Mouse (Mus musculus) thymus, postnatal 14 days (tissue): Measurements from ENCODE around the gene Ptpru.
"Not testable (repeated sequence)": the region's sequence is repeated elsewhere in the genome, so short reads cannot be mapped to it uniquely, and the experiment has no call there.

Experiments used
- DNase-seq: peaks from one replicate; pipeline ENCODE4 v3.0.0; 2021

Gene Ptpru

DNA sequence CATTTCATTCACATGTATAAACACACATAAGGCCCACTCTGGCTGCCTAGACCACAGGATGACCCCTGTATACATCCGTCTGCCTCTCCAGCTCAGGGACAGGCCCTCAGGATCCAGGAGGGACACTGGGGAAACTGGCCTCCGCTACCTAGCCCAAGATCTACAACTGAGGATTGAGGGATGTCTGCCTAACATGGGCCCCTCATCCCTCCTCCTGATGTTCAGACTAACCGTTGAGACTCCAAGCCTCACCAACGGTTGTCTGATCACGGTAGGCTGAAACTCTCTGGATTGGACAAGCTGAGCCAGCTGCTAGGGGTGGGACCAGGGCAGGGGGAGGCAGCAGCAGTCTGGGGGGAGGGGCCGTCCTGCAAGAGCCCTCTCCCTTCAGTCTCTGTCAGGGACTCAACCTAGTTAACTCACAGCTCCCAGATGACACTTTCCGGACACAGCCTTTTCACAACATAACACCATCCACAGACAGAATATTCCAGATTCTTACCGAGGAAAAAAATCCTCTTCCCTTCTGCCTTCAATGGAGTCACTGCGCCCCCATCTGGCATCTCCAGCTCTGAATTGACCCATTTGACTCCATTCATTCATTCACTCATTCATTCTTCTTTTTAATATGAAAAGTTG lies 4.0 kb downstream of the Ptpru start:
- no peak for DNase-seq

DNA sequence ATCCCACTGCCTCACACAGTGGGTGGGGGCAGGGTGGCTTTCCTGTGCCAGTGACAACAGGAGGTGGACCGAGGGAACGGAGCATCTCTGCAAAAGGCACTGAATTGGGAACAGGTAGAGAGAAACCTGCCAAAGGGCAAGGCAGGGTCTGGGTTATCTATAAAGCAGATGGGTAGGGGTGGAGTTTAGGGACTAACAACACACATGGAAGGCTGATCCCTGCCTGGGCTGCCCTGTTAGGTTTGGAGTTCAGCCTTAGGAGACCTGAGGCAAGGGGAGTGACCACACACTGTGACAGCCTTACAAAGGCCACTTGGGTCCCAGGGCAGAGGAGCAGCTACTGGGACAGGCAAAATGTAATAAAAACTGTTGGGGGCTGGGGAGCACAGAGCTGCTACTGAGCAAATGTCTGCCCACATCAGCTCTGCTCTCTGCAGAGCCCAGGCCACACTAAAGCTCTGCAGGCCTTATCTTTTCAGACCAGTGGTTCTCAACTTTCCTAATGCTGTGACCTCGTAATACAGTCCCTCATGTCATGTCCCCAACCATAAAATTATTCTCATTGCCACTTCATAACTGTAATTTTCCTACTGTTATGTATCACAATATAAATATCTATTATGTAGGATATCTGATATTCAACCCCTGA lies 5.2 kb downstream of the Ptpru start:
- DNase-seq: no peak

DNA sequence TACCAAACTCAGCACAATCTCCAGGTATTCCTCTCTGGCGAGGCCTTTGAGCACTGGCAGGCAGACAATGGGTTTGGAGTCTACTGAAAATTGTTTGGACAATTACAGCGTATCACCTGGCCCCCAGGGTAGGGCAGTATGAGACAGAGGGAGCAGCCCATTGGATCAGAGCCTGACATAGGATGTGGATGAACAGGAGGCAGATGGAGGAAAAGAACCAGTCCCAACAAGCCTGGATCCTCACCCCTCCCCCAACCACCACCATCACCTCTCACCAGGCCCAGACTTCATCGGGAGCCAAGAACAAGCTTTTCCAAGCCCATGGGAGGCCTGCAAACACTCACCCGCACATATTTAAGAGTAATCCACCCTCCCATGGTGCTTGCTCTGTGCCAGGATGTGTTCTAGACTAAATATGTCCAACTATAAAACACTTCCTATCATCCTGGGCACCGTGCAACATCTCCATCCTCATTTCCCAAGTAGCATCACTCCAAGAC lies 6.5 kb downstream of the Ptpru start:
- DNase-seq: no peak

DNA sequence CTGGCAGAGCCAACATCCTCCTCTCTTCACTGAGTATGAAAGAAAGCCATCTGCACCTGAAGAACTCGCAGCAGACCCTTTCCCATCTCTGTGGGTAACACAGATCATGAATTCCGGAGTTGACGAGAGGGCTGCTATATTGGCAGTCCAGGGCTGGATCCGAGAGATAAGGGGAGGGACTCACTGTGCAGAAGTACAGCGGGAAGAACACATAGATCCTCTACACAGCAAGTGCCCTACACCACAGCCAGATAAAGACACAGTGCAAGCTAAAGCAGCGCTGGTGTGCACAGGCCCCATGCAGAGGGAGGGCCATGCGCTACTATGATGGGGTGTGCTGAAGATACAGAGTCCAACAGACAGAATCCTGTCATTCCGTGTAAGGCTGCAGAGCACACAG lies 9.0 kb downstream of the Ptpru start:
- no peak for DNase-seq

DNA sequence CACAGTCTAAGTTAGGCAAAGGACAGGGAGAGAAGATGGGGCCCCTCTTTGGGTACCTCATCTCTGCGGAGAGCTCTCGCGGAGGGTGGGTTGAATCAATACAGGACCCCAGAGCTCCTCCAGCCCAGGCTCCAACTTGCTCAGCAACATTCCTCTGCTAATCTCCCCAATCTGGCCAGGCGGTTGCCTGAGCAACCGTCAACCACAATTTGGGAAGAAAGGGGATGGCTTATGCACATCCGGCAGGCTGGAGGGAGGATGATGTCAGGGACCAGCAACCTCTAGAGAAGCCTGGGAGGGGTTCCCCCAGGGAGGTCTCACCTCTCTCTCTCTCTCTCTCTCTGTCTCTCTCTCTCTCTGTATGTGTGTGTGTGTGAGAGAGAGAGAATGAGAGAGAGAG lies 11.2 kb downstream of the Ptpru start:
- DNase-seq: no peak

DNA sequence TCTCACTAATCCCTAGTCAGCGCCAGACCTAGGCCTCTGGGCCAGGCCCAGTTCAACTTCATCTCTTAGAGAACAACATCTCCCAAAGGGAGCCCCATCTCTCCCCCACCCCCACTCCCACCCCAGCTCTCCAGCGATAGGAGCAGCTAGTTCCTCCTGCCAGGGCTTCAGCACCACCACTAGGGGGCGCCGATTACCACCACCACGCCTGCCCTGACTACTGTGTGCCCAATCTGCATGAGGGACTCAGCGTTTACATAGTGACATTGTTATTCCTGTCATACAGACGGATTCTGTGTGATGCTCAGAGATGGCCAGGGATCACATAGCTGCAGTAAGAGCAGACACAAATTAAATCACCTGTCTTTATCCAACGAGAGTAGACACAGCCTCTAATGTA lies 12.3 kb downstream of the Ptpru start:
- DNase-seq: peak; percentile 69

DNA sequence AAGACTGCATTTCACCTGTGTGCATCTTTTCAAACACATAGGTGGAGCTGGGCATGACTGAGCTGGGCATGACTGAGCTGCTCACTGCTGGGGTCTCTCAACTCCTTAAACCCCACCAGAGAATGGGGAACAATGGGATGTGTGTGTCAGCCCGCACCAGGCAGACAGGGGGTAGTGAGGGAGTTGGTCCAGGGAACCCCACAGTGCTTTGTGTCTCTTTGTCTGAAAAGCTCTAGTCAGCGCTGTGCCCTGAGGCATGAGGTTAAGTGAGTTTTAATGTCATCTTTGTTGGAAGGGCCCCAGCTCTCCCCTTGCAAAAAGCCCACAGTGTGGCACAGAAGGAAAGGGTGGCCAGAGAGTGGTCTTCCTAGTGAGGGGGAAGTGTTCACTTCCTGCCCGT lies 13.1 kb downstream of the Ptpru start:
- no peak for DNase-seq

DNA sequence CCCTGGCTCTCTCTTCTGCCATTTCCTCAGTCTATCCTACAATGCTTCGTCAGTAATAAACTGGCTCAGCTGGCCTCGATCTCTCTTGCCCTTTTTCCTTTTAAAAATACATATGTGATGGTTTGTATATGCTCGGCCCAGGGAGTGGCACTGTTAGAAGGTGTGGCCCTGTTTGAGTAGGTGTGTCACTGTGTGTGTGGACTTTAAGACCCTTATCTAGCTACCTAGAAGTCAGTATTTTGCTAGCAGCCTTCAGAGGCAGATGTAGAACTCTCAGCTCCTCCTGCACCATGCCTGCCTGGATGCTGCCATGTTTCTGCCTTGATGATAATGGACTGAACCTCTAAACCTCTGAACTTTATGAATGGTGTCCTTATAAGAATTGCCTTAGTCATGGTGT lies 15.5 kb downstream of the Ptpru start:
- DNase-seq: no peak

DNA sequence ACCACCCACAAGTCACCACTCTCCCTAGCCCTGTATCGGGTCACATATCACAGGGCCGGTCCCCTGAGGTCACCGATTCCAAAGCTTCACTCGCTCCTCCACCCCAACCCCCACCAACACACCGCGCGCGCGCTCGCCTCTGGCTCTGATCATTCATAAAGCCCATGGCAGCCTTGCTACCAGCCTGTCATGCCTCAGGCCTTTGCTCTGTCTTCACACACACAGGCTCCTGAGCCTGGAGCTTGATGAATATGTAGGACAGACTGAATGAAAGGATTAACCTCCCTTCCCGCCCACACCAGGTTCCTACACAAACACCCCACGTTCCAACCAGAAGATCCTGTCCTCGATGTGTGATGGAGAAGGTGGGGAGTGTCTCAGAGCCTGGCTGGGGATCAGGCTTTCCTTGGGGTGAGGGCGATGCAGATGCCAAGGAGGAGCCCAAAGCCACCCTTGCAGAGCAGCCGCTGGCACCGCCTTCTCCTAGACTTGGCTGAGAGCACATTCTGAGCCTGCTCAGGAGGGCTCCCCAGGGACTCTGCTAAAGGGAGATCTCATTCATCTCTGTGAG lies 16.8 kb downstream of the Ptpru start:
- DNase-seq: no peak

DNA sequence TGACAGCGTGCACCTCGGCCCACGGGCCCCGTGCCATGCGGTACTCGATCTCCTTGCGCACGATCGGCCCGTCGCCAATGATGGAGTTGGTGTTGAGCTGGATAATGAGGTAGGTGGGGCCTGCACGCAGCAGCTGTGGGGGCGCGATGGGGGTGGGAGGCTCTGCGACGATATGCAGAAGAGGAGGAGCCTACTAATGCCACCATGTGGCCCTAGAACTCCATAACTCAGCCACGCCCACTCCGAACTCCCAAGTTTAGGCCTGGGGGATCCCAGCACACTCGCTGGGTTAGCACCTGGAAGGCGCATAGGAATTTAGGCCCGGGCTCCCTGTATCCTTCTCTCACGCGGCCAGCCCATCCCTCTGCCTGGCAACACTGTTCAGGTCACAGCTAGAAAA lies 19.2 kb downstream of the Ptpru start:
- DNase-seq: no peak

DNA sequence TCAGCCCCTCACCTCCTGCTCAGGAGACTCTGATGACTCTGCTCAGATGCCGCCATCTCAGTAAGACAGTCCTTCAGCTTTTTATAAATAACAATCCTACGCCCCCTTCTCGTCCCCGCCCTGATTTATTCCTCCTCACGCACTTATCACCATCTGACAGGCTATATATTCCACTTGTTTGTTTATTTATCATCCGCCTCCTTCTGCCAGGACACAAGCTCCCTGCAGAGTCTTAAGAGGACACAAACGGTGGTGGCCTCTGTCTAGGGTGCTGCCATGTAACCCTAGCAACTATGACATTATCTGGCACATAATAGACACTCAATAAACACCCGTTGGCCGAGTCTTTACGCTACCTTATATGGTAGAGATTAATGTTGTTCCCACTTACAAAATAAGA lies 22.3 kb downstream of the Ptpru start:
- DNase-seq: no peak

DNA sequence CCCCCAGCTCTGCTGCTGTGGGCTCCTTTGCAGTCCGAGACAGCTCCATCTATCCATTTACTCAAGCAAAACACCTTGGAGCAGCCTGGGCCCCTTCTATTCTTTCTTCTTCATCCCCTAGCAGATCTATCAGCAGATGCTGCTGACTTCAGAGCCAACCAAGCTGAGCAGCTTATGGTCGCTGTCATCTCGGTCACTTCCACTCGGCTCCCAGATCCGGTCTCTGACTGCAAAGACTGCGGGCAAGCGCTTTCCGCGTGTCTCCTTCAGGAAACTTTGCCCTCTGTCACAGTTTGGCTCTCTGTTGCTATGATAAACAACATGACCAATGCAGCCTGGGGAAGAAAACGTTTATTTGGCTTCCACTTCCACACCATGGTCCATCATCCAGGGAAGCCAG lies 23.2 kb downstream of the Ptpru start:
- no peak for DNase-seq

DNA sequence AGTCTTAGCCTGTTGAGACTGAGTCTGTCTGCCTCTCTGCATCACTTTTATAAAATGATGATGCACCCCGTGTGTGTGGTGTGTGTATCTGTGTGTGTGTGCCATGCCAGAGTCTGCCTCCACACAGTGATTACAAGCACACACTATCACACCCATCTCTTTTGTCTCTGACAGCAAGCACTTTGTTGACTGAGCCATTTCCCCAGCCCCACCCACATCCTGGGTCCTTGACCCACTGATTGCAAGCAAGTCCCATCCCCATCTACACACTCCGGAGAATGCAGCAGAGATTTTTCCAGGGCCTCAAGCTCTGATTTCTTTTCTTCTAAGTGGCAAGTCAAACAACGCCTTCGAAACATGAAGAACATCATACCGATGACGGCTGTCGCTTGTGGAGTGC lies 24.3 kb downstream of the Ptpru start:
- DNase-seq: no peak

DNA sequence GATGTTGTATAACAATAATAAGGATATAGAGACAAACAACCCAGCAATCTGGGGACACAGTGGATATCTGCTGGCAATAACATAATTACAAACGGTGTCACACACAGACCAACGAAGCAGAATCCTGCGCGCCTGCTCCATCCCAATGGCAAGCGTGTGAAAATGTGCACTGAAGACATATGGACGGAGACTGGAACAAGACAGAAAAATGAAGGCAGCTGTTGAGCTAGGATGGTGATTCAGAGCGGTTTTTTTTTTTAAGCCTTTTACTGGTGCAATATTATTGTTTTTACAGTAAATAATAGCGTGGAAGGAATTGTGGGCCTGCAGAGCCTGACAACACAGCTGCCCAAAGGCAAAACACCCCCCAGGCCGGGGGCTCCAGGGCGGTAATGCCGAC lies 25.6 kb downstream of the Ptpru start:
- DNase-seq: no peak

DNA sequence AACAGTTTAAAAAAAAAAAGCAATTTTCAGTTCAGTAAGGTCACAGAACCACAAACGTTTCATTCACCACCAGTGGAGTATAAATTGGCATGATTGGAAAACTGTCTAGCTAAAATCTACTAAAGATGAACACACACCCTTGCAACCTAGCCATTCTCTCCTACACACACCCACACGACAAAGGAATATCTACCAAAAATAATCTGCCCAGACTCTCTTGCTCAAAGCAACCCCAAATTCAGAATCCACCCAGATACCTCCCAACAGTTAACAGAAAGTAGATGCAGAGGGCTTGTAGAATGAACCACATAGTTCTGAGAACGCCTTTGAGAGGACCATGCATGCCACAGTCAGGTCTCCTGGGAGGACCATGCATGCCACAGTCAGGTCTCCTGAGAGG lies 32.8 kb downstream of the Ptpru start:
- DNase-seq: no peak

DNA sequence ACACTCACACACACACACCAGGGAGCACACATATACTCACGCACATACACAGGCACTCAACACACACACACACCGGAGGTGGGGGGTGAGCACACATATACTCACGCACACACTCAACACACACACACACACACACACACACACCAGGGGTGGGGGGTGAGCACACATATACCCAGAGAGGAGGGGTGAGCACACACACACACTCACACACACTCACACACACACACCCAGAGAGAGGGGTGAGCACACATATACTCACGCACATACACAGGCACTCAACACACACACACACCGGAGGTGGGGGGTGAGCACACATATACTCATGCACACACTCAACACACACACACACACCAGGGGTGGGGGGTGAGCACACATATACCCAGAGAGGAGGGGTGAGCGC lies 33.4 kb downstream of the Ptpru start:
- DNase-seq: not testable (repeated sequence)

DNA sequence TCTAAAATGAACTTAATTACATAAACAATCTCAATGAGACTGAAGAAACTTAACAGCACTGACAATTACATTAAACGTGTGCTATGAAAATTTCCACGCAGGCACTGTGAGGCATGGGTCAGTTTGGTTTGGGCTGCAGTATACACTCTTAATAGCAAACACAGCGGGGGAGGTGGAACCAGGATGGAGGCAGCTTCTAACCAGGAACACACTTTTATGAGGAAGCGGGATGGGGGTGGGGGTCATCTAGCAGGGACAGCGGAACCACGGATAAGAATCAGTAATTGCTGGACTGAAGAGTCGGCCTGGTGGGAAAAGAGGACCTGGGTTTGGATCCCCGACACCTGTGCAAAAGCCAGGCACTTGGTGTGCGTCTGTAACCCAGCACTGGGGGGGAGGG lies 34.2 kb downstream of the Ptpru start:
- DNase-seq: no peak

DNA sequence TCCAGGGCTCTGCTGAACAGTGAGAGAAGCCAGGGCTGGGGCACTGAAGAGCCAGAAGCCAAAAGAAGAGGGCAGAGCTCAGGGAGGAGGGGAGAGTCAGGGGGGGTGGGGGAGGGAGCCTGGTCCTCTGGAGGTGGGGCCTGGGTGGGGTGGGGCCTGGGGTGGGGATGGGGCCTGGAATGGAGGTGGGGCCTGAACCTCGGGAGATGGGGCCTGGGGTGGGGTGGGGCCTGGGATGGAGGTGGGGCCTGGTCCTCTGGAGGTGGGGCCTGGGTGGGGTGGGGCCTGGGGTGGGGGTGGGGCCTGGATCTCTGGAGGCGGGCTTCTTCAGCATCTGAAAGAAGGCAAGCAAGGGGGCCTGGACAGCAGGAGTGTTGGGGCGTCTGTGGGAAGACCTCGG lies 39.1 kb downstream of the Ptpru start:
- DNase-seq: no peak

DNA sequence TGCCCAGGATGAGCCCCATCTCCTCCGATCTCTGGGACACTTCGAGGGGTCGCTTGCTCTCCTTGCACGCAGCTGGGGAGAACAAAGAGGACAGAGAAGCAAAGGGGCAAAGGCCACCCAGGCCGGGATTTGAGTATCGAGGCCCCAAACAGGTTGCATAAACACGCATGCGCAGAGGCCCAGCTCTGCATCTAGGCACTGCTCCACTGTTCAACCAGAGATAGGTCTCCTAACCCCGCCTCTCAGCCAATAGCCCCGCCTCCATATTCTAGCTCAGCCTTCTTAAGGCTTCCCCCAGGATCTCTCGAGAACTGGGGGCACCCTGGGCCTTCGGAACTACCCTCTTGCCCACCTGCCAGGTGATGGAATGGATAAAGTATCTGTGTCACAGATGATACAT lies 40.2 kb downstream of the Ptpru start:
- DNase-seq: no peak

DNA sequence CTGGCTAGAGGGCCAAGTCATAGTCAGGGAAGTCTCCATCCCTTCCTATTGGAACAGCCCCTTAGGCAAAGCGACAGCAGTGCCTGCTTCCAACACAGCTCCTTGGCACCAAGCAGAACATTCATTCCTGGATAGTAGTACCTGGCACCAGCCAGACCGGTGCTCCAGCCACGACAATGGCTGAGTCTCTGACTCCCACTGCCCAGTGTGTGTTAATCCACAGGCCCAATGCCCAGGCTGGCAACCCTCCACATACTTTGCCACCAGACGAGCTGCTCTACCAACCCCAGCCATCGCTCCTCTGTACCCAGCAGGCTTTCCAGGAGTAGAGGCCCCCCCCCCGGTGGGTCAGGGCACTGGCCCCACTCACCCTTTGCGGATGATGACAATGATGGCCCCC lies 40.6 kb downstream of the Ptpru start:
- DNase-seq: no peak

DNA sequence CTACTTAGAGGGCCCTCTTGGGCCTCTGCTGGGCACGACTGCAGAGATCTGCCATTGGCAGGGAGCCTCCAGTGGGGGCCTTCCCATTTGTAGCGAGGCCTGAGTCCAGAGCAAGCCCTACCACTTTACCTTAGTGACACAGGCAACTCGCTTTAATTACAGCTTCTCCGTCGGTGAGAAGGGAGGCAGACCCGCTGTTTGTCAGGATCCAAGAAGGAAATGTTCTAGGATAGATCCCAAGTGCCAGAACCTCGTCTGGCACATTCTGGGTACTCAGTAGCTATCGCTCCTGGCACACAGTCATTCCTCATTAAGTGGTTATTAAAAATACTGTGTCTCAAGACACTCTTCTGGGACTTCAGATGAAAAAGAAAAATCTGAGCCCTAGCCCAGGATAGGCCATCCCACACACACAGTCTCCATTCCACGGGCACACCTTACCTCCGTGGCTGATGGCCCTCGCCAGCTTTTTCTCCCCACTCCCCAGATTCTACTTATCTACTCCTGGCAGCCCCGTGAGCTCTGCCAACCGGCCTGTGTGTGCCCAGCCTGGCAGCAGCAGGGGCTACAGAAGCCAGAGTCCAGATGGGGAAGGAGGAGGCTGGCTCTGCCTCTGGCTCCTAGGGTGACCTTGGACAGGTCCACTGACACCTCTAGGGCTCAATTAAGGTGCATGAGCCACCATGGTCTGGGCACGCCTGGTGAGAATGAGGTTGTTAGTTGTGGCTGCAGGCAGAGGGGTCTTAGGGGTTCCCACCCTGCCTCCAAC lies 41.6 kb downstream of the Ptpru start:
- DNase-seq: no peak

DNA sequence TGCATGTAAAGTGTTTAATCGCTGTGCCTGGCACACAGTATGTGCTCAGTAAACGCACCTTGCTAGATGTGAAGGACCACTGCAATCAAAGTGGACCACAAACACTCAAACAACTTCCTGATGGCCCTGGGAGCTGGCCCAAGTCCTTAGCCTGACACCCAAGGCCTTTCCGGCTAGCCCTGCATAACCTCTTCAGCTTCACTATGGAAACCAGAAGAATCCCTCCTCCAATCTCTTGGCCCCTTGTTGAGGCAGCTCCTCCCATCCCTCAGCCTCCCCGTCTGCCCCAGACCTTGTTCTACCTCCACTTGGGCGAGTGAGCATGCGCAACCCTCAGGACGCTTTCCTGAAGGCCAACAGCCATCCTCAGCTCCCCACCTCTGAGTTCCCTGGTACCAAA lies 51.3 kb downstream of the Ptpru start:
- DNase-seq: no peak

DNA sequence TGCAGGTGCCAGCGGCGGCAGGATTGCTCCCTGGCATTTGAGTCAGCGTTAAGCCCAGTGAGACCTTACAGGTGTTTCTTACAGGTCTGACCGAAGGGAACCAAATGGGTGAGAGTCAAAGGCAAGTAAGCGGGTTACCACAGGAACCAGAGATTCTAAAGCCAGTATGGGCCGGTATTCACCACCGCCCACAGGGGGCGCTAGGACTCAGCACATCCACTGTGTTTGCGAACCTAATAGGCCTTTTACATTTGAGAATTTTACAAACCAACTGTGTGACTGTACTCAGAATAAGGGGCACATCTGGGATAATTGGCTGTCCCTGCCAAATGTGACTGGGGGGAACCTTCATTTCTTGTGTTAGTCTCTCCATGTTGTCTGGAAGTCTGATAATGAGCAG lies 54.1 kb downstream of the Ptpru start:
- peak; percentile 32 for DNase-seq

DNA sequence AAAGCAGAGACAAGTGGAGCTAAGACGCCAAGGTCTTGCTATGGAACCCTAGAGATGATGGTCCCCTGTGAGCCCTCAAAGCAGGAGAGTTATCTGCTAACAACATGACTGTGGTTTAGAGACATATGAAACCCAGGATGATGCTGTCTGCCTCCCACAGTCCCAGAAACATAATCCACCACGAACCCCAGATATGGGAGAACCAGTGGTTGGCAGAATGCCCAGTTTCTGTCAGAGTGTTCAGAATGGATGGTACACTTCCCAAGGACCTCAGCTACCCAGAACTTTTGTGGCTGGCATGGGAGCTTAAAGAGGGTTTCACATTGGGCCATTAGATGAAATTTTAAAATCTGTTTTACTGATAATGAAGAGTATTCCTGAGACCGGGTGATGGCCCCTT lies 57.1 kb downstream of the Ptpru start:
- DNase-seq: no peak
